Mouse (Mus musculus): ENCODE results near the gene AI597479. TPM values are rescaled to one million over a fixed set of nuclear protein-coding genes. Genes with fewer than 3 reads are reported as not detected.
"Not testable (repeated sequence)": the region's sequence is repeated elsewhere in the genome, so short reads cannot be mapped to it uniquely, and the experiment has no call there.

AI597479 gene
- total RNA-seq, 2 experiments from 2014 or later: 12.4 to 12.9 TPM

DNA sequence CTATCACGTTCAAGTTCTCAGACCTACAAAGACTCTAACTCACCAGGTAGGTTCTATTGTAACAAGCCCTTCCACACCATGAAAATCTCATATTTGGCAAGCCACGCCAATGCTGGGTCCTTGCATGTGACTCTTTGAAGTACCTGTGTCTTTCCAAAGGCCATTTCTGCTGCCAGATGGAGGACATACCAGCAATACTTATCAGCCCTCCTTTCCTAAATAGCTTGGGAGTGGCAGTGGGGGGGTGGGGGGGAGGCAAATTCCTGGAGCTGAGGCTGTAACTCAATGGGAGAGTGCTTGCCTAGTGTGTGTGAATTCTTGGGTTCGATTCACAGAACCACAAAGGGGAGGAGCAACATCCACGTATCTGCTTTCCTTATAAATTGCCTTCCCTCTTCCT lies 26.2 kb downstream of the AI597479 start:
- DNase-seq: no peak

DNA sequence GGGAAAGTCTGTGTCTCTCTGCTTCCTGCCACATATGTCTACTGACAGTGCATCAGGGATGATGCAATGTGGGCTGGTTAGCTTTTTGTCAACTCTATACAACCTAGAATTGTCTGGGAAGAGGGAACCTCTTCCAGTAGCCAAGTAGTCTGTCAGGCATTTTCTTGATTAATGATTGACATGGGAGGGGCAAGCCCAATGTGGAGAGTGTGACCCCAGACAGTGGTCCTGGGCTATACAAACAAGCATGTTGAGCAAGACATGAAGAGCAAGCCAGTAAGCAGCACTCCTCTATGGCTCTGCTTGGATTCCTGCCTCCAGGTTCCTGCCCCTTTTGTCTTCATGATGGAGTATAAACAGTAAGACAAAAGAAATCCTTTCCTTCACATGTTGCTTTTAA lies 28.7 kb downstream of the AI597479 start:
- no peak for DNase-seq

DNA sequence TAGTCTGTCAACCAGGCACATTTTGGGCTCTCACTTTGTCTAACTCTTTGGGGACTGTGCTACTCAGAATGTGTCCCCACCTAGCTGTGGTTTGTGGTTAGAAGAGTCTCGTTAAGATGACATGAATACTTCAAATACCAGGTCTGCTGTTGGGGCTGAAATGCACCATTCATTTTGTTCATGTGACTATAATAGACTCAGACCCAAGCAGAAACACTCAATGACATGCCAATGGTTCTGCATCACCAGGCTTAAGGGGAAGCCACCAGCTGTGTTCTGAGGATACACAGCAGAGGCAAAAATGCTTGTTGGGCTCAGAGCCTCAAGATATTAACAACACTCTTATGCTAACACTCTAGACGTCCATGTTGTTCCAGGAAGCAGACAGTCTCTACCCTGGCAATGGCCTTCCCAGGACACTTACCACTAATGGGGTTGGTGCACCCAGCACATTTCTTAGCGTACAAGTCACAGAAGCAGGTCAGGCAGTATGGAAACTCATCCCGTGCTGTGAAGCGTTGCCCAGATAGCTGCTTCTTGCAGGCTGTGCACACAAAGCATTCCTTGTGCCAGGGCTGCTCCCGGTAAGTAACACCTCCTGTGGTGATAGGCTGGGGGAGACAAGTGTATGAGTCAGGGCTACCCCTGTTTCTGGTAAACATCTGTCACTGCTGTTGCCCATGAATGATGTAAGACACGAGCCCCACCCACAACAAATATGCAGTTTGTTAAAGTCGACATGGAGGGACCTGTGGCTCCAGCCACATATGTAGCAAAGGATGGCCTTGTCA lies 29.5 kb downstream of the AI597479 start:
- no peak for DNase-seq

DNA sequence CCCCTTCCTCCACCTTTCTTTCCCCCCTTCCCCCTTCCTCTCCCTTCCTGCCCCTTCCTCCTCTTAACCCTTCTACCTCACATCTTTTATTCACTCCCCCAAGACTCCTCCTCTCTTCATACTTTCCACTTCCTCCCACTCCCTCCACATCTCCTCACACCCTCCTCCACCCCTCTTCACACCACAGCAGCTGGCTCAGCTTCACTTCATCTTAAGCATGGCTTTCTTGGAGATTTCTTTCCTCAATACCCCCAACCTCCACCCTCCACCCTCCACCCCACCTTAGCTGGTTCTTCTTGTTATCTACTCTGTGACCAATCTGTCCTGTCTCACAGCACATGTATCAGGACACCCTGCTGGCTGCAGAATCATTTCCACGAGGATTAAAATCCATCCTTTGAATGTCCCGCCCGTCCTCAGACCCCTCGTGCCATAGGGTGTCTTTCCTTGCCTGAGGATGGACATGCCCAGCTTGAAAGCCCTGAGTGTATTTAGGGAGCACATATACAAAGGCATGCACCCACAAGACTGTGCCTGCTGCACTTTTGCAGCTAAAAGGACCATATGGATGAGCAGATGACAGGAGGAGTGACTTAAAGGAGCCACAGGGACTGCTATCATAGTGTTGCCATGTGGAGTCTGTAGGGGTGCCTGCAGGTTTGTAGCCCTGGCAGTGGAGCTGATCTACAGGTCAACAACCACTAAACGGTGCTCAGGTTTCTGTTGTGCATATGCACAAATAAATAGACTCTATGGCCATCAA lies 31.9 kb downstream of the AI597479 start:
- DNase-seq: no peak

DNA sequence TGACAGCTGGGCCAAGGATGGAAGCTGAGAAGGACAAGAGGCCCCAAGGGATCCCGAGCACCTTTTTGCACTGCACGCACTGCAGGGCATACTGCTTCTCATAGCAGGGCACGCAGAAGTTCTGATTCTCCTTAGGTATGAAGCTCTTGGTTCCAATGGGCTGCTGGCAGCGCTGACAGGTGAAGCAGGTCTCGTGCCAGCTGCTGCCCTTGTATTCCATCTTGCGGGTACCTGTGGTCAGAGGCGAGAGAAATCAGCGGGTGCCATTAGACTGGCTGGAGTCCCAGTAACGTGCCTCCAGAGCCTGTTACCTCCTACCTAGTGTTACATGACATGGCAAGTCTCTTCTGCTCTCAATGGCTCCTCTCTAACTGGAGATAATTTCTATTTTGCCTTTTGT lies 33.1 kb downstream of the AI597479 start:
- DNase-seq: no peak

DNA sequence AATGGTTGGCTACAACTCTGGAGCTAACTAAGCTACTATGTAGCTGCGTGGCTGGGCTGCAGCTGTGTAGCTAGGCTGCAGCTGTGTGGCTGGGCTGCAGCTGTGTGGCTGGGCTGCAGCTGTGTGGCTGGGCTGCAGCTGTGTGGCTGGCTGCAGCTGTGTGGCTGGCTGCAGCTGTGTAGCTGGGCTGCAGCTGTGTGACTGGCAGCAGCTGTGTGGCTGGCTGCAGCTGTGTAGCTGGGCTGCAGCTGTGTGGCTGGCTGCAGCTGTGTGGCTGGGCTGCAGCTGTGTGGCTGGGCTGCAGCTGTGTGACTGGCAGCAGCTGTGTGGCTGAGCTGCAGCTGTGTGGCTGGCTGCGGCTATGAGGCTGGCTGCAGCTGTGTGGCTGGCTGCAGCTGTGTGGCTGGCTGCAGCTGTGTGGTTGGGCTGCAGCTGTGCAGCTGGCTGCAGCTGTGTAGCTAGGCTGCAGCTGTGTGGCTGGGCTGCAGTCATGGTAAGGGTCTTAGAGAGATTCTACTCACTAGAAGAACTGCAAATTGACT lies 38.0 kb downstream of the AI597479 start:
- DNase-seq: not testable (repeated sequence)

DNA sequence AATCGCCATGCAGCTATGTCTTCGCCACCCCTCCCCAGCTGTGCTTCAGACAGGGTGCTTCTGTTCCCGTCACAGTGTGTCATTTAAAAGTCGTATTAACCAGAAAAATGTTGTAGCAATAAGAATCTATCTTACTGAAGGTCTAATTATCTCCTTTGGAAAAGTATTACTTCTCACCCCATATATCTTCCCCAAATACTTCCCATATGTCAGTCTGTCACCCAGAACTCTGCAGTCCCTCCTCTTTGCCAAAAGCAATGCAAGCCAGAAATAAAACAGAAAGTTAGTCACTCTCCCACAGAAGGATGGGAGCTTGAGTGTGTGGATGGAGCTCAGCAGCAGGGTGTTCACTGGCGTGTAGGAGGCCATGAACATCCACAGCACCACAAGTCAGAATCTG lies 38.8 kb downstream of the AI597479 start:
- no peak for DNase-seq

DNA sequence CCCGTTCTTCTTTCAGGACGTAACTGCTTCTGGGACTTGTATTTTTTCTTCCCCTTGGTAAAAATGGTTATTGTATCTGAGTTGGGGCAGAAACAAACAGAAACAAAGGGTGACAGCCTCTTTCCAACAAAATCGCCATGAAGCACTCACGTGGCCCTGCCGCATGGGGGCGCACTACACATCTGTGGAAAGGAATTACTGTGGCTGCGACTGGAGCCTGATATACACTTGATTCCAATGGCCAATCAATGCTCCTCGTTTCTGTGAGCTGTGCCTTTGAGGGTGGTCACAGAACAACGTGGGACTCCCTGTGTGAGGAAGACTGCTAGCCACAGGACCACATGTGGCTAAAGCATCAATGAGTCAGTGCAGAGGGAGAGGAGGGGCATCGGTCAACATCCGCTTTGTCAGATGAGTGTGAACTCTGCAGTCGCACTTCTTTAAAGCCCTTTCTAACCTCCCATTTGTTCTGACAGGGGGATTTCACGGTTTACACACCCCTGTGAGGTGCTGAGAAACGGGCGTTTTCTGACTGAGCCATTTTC lies 39.8 kb downstream of the AI597479 start:
- DNase-seq: no peak

DNA sequence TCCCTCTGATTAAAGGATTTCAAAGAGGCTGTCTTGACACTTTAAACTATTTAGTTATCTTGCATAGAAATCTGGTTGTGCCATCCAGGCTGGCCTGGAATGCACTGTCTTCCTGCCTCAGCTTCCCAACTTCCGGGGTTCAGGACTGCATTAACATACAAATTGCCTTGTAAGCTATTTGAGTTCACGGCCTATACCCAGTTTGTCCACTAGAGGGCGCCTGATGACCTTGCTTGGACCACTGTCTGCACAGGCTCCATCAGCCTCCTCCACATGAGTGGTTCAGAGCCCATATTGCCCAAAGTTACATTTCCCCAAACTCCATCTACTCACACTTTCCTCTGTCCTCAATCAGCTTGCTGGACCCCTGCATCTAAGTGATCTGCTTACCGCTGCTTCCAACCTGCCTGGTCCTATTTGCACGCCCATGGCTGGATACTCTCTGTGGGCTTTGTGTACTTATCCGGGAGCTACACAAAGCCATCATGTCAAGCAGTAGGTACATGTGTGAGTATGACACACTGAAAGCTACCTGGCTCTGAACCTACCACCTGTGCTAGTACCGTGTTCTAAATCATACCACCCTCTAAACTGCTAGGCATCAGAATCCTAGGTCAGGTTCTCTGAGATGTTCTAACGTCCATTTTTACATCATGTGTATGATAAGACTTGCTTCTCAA lies 41.2 kb downstream of the AI597479 start:
- peak; percentile 58 for DNase-seq

DNA sequence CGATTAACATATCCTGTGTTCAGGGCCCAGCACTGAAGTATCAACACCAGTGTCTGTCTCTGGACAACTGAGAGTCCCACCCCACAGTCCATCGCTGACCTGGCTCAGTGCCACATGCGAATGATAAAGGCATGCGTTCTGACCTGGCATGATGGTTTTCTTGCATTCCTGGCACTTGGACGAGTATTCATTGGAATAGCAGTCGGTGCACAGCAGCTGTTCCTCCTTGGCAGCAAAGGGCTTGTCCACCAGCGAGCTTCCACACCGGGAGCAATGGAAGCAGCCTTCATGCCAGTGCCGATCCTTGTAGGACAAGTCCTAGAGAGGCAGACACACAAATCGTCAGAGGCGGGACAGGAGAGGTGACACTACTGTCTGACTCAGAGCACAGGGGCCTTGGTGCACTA lies 43.0 kb downstream of the AI597479 start:
- DNase-seq: no peak

DNA sequence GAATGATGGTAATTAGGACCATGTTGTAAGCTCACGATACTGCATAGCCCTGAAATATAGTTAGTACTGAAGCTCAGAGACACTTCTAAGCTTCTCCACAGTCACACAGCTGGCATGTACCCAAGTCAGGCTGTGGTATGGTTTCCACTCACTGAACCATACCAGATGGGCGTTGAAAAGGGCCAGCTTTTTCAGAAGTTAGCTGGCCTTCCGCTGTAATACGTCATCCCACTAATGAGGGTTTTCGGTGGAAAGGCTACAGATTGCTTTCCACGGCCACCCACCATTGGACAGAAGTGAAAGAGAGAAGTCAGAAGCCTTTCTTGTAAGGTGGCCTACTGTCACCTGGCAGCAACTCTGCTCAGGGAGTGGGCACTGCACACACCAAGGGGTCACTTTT lies 44.3 kb downstream of the AI597479 start:
- DNase-seq: no peak

DNA sequence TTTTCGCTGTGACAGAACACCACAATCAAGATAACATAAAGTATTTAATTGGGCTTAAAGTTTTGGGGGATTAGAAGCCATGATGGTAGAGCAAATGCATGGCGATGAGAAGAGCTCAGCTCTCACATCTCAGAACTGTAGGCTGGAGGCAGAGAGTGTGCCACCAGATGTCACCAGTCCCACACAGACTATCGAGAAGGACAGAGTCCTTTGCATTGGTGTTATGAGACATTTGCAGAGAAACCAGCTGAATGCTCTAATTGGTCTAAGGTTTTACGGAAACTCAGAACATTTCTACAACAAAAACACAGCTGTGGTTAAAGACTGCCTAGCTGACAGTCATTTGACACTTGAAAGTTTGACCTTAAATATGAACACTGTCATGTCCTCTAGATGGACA lies 44.8 kb downstream of the AI597479 start:
- DNase-seq: no peak

DNA sequence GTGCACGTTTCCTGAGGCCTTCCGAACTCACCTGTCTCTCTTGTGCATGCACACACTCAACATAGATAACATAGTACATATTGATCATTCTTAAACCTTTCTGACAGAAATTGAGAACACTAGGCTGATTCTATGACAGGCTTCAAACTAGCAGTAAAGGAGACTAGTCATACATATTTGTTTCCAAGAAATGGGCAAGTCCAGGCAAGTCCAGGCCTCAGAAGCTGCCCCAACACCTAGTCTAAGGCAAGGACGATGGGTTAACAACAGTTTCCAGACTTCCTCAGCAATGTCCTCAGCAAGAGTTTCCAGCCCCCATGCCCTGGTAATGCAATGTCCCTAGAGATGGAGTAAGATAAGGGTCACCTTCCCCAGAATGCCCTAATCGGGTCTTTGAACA lies 45.3 kb downstream of the AI597479 start:
- no peak for DNase-seq

DNA sequence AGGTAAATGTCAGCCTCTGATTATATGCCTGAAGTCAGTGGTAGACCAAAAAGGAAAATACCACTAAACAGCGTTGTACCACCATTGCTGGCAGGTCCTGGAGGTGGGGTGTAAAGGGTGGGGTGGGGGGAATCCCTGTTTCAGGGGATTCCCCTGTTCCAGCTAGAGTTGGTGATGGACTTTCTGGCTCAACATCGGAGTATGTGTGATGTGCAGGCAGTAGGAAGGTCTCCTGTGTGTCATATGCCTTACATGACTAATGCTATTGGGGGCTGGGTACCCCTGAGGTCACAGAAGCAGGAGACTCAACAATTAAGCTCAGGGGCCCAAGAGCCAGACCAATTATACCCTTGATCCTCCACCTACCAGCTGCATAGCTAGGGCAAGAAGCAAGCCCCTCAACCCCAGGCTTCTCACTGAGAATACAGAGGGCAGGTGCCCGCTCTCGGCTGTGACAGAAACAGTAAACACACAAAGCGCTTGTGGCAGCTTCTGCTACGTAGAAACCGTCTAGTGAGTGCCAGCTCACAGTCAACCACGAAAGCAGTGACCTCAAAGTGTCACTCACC lies 45.9 kb downstream of the AI597479 start:
- no peak for DNase-seq

DNA sequence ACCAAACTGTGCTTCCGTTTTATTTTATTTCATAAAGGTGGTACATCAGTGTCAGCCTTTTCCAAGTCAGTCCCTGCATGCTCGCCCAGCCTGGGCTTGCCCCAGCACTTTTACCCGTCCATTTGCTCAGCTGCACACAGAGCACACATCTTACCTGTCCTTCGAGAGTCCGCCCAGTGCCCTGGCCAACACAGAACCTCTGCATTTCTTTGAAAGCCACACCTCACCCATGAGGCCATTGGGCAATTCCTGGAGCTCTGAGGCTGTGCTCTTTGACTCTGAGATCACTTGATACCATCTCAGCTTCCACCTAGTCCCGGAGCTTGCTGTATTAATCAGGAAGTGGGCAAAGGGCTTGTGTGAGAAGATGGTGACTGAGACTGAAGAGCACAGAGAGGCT lies 46.9 kb downstream of the AI597479 start:
- DNase-seq: no peak

DNA sequence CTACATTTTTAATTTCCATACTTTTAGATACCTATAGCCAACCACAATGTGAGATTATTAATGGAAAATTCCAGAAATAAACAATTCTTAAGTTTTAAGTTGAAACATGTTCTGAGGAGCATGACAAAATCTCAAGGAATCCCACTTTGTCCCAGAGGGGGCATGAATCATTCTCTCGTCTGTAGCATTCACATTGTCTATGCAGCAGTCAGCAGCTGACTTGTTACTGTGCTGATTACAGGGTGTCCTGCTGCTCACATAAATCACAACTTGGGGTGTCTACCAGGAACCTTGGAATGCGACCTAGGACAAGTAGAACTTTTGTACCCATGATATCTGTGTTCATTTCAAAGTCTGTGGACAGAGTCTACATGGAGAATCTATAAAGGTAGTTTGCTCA lies 49.0 kb downstream of the AI597479 start:
- DNase-seq: no peak

DNA sequence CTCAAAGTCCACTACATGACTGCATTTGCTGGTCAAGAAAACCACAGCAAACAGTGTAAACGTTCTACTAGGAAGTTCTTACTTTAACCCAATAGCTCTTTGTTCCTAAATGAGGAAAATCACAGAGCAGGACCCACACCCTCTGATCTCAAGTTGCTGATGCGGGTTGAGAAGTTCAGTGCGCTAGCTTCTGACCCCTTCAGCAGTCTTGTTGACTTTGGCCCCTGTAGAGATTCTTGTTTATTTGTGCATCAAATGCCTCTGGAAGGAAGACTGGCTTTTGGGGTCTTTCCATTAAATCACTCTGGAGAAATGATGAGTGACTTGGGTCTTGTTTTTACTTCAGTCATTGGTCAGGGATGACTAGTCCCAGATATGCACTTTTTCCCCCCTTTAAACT lies 51.7 kb downstream of the AI597479 start:
- no peak for DNase-seq

DNA sequence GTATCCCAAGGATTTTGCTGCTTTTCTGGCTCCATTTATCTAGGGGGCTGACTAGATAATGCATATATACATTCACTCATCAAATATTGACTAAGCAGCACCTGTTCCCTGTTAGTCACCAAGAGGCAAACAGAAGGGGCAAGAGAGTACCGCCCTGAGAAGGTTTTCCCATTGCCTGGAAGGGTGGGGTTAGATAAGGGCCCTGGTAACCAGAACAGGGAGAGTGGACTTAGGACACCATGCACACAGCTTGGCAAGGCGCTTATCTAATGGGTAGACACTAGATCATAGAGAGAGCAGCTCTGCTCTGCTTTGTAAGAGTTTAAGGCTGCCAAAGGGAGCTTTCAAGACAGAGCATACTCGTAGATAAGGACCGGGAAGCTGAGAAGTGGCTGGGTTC lies 54.1 kb downstream of the AI597479 start:
- no peak for DNase-seq

DNA sequence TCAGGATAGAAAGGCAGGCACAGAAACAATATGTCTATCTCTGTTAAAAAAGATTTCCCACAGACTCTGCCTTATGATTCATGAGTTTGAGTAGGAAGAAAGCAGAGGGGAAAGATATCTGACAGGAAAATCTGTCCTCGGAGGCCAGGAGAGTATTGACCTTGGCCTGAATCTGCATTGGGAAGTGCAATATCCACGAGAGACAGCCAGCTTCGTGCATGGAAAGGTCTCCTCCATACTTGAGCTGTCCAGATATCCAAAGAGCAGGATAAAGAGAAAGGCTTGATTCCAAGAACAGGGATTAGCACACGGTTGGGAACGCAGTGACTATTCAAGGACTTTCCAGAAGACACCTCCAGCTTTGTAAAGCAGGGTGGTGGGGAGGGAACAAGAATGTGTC lies 55.0 kb downstream of the AI597479 start:
- no peak for DNase-seq

DNA sequence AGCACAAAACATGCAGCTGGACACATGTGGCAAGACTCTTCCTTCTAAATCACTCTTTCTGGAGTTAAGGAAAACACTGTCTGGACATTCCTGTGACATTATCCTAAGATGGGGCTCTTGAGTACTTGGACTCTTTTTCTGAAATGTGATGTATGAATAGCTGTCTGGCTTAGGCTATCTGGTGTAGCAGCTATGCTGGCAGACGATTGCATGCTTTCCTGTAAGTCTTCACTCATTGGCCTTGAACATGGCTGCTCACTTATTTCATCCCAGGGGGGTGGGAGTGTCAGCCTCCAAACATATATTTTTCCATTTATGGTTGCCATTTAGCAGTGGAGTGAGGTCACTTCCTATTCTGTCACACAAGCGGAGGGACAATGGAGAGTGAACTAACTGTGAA lies 56.0 kb downstream of the AI597479 start:
- DNase-seq: no peak

DNA sequence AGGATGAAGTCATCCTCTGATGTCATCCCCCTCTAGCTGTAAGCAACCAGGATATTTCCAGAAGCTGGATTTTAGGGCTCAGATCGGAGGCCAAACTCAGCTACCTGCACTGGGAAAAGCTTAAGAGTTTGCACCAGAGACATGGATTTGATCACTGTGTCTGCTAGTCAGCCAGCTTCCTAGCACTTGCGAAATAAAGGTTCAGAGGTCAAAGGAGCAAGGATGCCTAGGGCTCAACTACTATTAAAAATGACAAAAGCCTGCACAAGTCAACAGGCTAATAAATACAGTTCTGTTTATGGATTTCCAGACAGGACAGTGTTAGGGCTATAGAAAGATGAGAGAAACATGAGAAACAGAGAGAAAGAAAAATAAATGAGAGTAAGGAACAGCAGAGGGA lies 59.4 kb downstream of the AI597479 start:
- DNase-seq: no peak

DNA sequence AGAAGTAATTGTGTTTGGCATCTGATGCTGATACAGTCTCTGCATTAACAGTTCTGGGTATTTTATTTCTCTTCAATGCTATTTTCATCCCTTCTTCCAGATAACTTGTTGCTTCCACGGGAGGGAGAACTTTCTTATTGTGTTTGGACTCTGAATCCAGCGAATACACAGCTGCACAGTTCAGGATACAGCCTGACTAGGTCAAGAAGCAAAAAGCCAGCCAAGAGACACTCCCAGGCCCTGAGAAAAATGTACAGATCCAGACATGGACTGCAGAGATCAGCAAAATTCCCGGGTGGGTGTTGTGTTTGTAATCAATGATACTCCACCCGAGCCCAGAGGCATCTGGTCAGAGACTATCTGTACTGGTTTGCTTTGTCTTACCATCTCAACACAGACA lies 60.9 kb downstream of the AI597479 start:
- DNase-seq: no peak

Measured in gastrocnemius, postnatal 25 days (tissue).